Mouse (Mus musculus) limb, embryonic 14.5 days (tissue): ENCODE results near the gene Nudt8. TPM values are rescaled to one million over a fixed set of nuclear protein-coding genes. Genes with fewer than 3 reads are reported as not detected.
"Not testable (repeated sequence)": the region's sequence is repeated elsewhere in the genome, so short reads cannot be mapped to it uniquely, and the experiment has no call there.

ENCODE experiments used
- ATAC-seq: fragments of 200-750 bp; cut with Nextera tagmentation; 2 replicates; pipeline ENCODE4 v1.8.0; 2017; ENCODE audit warnings: low read depth, moderate number of reproducible peaks, moderate TSS enrichment; ENCODE audit not compliant: low FRiP score
- DNase-seq: peaks from one replicate; pipeline ENCODE4 v3.0.0-alpha.2; 2015; ENCODE audit warnings: low spot score
- H3K27ac ChIP-seq: fragments of 300-500 bp; sonication (generic); replicated peaks from 2 replicates; pipeline ENCODE4 v1.5.1; 2014; ENCODE audit warnings: low read depth, mild to moderate bottlenecking, low read length, moderate library complexity, mixed read lengths
- H3K27me3 ChIP-seq: fragments of 300-500 bp; sonication (generic); 2 replicates; pipeline ENCODE4 v1.6.1; 2014; ENCODE audit warnings: low read length, mixed read lengths; ENCODE audit not compliant: control insufficient read depth, insufficient read depth
- H3K36me3 ChIP-seq: fragments of 300-500 bp; sonication (generic); 2 replicates; pipeline ENCODE4 v1.6.1; 2014; ENCODE audit warnings: mild to moderate bottlenecking, low read length, moderate library complexity, mixed read lengths; ENCODE audit not compliant: control insufficient read depth, insufficient read depth
- H3K4me1 ChIP-seq: fragments of 300-500 bp; sonication (generic); 2 replicates; pipeline ENCODE4 v1.6.1; 2014; ENCODE audit warnings: antibody characterized with exemption, low read length, mixed read lengths; ENCODE audit not compliant: control insufficient read depth, insufficient read depth
- H3K4me2 ChIP-seq: fragments of 300-500 bp; sonication (generic); replicated peaks from 2 replicates; pipeline ENCODE4 v1.6.1; 2014; ENCODE audit warnings: low read depth, mild to moderate bottlenecking, low read length, moderate library complexity; ENCODE audit not compliant: severe bottlenecking
- H3K4me3 ChIP-seq: fragments of 300-500 bp; sonication (generic); replicated peaks from 2 replicates; pipeline ENCODE4 v1.5.1; 2014; ENCODE audit warnings: low read length
- H3K9ac ChIP-seq: fragments of 300-500 bp; sonication (generic); 2 replicates; pipeline ENCODE4 v1.6.1; 2014; ENCODE audit warnings: mild to moderate bottlenecking, low read depth, low read length, moderate library complexity; ENCODE audit not compliant: severe bottlenecking
- H3K9me3 ChIP-seq: fragments of 300-500 bp; sonication (generic); 2 replicates; pipeline ENCODE4 v1.6.1; 2016; ENCODE audit warnings: low read length; ENCODE audit not compliant: control insufficient read depth
- POLR2A ChIP-seq: fragments of 200-500 bp; IDR thresholded peaks from 2 replicates; pipeline ENCODE4 v1.8.0; 2012; ENCODE audit warnings: inconsistent platforms, mild to moderate bottlenecking, moderate library complexity, borderline replicate concordance; ENCODE audit not compliant: insufficient read depth, insufficient read length; ENCODE audit errors: extremely low read depth
- WGBS: fragments of 180-500 bp; shearing (Covaris S2); extraction: QIAGEN DNeasy Blood & Tissue Kit; methylation state at CpG from one replicate; pipeline ENCODE4 v1.1.7; 2014; 5-methylcytosine and 5-hydroxymethylcytosine counted together
- polyA plus RNA-seq, 2 experiments: library from polyadenylated mRNA; depleted of rRNA in 1 of 2; stranded (reverse) in 1 of 2; unstranded in 1 of 2; fragments of >200 nt; fragmentation: Nextera tagmentation in 1 of 2; extraction: Ambion mirVana in 1 of 2; gene quantifications; 2 replicates each; pipeline versions ENCODE4 v1.2.1 to v1.2.3; 2012 to 2014

Nudt8 gene
- polyA plus RNA-seq, 2 experiments: 18.3 to 38.9 TPM

- H3K9ac ChIP-seq: no peak overlapping the region
- ATAC-seq: no peak
Observed at GRCm38 (mm10) chr19:4036327-4037045, 36.1 kb downstream of the Nudt8 start.

GRCm38 (mm10) chr19:4037154-4037787, 36.9 kb downstream of the Nudt8 start:
- Histone ChIP-seq H3K4me2 (peak overlapping the region; percentile 80), H3K4me3 (peak overlapping the region; percentile 71), H3K27ac (peak overlapping the region; percentile 81), H3K9ac (peak overlapping the region; percentile 81)
- not testable (repeated sequence) for H3K36me3 ChIP-seq, H3K4me1 ChIP-seq, DNase-seq, H3K27me3 ChIP-seq, H3K9me3 ChIP-seq
- ATAC-seq: peak; percentile 20
- WGBS: 24% methylated on average over 7 of the region's 8 CpGs

More at GRCm38 (mm10) chr19:4036327-4037045, 36.1 kb downstream of the Nudt8 start:
- Histone ChIP-seq H3K27ac (no peak overlapping the region), H3K9me3 (no peaks in the 10 kb centered on the region), H3K4me2 (no peak overlapping the region), H3K4me1 (no peaks in the 10 kb centered on the region; the same call in 1 of the 2 replicates), H3K36me3 (no peaks in the 10 kb centered on the region), H3K27me3 (no peaks in the 10 kb centered on the region), H3K4me3 (no peak overlapping the region)
- 77% methylated on average over 12 of the region's 12 CpGs for WGBS
- TF ChIP-seq POLR2A: no peak
- DNase-seq: no peak

DNA sequence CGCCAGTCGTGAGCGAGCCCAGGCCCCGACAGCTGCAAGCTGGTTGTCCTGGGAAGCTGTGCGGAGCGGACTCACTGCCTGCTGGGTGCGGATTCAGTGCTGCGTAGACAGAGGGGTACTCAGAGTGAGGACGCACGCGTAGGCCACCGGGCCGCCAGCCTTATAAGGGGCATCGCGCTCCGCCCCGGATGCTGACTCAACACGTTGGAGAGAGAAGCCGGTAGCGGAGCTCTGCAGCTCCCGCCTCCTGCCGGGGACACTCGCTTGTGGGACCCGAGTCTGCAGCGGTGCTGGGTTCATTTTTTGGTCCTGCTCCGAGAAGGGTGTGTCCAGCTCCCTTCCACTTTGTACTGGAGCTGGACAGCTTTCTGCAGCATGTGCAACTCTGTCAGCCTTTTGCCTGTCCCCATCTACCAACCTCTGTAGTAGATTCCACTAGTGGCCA, 37.4 kb downstream of the Nudt8 start, which contains the start of gene Gstp1:
Gstp1 (minus strand) TSS at position 198 of the 445 bp plus-strand sequence.
- DNase-seq (peak; percentile 91), ATAC-seq (peak; percentile 91)
- H3K4me2 ChIP-seq: peak within 1 kb of the TSS; percentile 80
- peak within 1 kb of the TSS; percentile 81 for H3K9ac ChIP-seq
- H3K27ac ChIP-seq: peak within 1 kb of the TSS; percentile 81
- TF ChIP-seq POLR2A: peak; percentile 67; the same call in 1 of the 2 replicates
- 2% methylated on average over 17 of the region's 26 CpGs for WGBS
- peak within 1 kb of the TSS; percentile 71 for H3K4me3 ChIP-seq
- no peaks in the 10 kb centered on the region; the same call in 1 of the 2 replicates for H3K4me1 ChIP-seq
- no peaks in the 10 kb centered on the region for H3K36me3 ChIP-seq
- no peaks in the 10 kb centered on the region for H3K9me3 ChIP-seq
- H3K27me3 ChIP-seq: no peaks in the 10 kb centered on the region

DNA sequence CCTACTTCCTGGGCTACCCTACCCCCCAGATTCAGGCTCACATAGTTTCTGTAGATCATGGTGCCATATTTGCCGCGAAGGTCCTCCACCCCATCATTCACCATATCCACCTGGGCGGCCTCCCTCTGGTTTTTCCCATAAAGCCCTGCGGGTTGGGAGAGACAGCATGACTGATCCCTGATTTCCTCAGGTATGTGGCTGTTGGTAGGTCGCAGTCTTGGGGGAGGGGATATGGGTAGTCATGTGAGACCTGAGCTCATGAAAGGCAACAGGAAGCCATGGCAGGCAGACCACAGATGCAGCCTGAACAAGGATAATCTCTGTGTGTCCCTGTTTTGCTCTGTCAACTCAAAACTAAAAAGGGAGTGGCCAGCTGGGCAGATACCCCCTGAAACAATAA, 40.6 kb downstream of the Nudt8 start:
- H3K9me3 ChIP-seq, H3K4me2 ChIP-seq, ATAC-seq, H3K36me3 ChIP-seq, H3K4me1 ChIP-seq, H3K27ac ChIP-seq, H3K9ac ChIP-seq, H3K27me3 ChIP-seq, H3K4me3 ChIP-seq, DNase-seq: not testable (repeated sequence)
- 81% methylated on average over 5 of the region's 5 CpGs for WGBS

DNA sequence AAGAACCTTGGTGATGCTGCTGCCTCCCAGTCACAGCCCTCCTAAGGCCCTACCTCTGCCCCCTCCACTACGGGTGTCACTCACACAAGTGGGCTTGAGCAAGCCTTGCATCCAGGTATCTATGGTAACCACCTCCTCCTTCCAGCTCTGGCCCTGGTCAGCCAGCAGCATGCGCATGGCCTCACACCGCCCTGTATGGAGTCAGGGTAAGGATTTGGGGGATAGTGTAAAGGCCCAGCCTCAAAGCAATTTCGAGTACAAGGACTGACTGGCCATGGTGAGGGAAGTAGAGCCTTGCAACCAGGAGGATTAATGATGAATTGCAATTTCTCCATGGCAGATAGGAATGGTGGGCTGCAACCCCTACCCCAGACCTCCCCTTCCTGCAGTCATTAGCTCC, 41.1 kb downstream of the Nudt8 start:
- not testable (repeated sequence) for H3K4me2 ChIP-seq, H3K9ac ChIP-seq, H3K27ac ChIP-seq, DNase-seq, H3K4me3 ChIP-seq, ATAC-seq, H3K9me3 ChIP-seq, H3K36me3 ChIP-seq, H3K4me1 ChIP-seq, H3K27me3 ChIP-seq
- 84% methylated on average over 3 of the region's 4 CpGs for WGBS
